Mouse (Mus musculus): ENCODE results near the gene Tmem143. TPM values are rescaled to one million over a fixed set of nuclear protein-coding genes. Genes with fewer than 3 reads are reported as not detected.
"Not testable (repeated sequence)": the region's sequence is repeated elsewhere in the genome, so short reads cannot be mapped to it uniquely, and the experiment has no call there.

Gene Tmem143
- total RNA-seq, 1 experiment from 2014 or later: 5.6 TPM

DNA sequence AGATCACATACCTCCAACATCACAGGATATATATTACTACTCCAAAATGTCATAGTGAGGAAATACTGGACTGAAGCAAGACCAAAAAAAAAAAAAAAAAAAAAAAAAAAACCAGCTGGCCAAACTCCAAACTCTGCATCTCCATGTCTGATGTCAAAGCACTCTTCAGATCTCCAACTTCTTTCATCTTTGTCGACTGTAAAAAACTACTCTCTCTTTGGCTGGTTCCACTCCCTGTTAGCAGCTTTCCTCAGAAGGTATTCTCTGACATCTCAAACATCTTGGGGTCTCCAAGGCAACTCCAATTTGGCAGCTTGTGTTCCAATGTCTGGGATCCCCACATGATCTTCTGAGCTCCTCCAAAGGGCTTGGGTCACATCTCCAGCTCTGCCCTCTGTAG lies 18.5 kb upstream of the Tmem143 start, which contains the start of gene Grin2d:
Gene Grin2d (minus strand): TSS at position 101 of the 400 bp plus-strand sequence.
- ATAC-seq (replicated peaks; ENCODE audit: insufficient number of reproducible peaks, low FRiP score, low TSS enrichment, poor library complexity, severe bottlenecking): not testable (repeated sequence)

DNA sequence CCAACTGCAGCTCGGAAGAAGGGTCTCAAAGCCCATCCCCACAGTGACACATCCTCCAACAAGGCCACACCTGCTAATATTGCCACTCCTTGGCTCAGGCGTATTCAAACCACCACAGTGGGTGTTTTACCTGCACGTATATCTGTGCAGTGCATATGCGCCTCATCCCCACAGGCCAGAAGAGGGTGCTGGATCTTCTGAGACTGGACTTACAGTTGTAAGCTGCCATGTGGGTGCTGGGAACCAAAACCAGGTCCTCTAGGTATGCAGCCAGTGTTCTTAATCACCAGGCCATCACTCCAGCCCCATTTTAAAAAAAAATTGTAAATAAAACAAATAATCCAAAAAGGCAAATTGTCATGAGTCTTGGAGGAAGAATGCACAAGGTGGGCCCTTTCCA lies 16.2 kb upstream of the Tmem143 start:
- ATAC-seq (replicated peaks; ENCODE audit: insufficient number of reproducible peaks, low FRiP score, low TSS enrichment, poor library complexity, severe bottlenecking): no peak

GRCm38 (mm10) chr7:45881011-45881410 lies 15.7 kb upstream of the Tmem143 start:
- no peak for ATAC-seq (replicated peaks; ENCODE audit: insufficient number of reproducible peaks, low FRiP score, low TSS enrichment, poor library complexity, severe bottlenecking)

- ATAC-seq (replicated peaks; ENCODE audit: insufficient number of reproducible peaks, low FRiP score, low TSS enrichment, poor library complexity, severe bottlenecking): no peak
Measured at GRCm38 (mm10) chr7:45887246-45887645, 9.5 kb upstream of the Tmem143 start.

DNA sequence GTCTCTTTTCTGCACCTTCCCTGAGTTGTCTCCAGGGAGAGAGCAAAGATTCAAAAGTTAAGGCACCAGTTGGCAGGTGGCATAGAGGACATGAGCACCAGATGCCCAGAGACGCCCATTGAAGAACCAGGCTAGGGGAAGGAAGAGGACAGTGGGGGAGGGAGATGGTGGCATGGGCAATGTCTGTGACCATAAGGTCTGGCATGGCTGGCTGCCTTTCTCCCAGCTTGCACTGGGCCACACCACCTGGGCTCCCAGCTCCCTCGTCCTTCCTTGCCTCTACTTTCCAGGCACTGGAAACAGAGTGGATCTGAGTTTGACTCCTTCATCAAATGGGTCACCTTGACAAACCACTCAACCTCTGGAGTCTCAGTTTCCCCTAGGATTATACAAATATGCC lies 4.1 kb upstream of the Tmem143 start:
- no peak for ATAC-seq (replicated peaks; ENCODE audit: insufficient number of reproducible peaks, low FRiP score, low TSS enrichment, poor library complexity, severe bottlenecking)

GRCm38 (mm10) chr7:45895931-45896516 lies 717 bp upstream of the Tmem143 start:
- no peak for ATAC-seq (replicated peaks; ENCODE audit: insufficient number of reproducible peaks, low FRiP score, low TSS enrichment, poor library complexity, severe bottlenecking)

DNA sequence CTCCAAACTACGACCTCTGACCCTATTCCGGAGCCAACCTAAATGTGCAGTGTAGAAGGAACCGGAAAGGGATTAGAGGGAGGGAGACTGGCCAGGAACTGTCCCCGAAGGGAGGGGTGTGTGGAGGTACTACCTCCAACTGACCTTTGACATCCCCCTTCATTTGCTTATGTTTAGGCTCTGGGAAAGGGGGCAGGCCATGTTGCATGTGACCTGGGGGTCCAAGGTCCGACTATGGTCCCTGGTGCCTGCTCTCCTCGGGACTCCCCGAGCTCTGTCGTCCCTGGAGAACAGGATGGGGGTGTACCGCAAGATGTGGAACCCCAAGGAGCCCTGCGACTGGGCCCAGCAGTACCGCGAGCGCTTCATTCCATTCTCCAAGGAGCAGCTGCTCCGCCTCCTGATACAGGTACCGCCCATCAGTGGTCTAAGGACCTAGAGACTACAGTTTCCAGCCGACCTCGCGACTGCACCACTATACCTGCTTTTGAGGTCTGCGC lies 567 bp downstream of the Tmem143 start:
- ATAC-seq (replicated peaks; ENCODE audit: insufficient number of reproducible peaks, low FRiP score, low TSS enrichment, poor library complexity, severe bottlenecking): peak; percentile 34

- not testable (repeated sequence) for ATAC-seq (replicated peaks; ENCODE audit: insufficient number of reproducible peaks, low FRiP score, low TSS enrichment, poor library complexity, severe bottlenecking)
Measured at GRCm38 (mm10) chr7:45898125-45898524, 1.4 kb downstream of the Tmem143 start.

GRCm38 (mm10) chr7:45901562-45901961 lies 4.8 kb downstream of the Tmem143 start:
- ATAC-seq (replicated peaks; ENCODE audit: insufficient number of reproducible peaks, low FRiP score, low TSS enrichment, poor library complexity, severe bottlenecking): 0 out of 2 replicates have a peak, but pooled peaks have one; percentile 16

DNA sequence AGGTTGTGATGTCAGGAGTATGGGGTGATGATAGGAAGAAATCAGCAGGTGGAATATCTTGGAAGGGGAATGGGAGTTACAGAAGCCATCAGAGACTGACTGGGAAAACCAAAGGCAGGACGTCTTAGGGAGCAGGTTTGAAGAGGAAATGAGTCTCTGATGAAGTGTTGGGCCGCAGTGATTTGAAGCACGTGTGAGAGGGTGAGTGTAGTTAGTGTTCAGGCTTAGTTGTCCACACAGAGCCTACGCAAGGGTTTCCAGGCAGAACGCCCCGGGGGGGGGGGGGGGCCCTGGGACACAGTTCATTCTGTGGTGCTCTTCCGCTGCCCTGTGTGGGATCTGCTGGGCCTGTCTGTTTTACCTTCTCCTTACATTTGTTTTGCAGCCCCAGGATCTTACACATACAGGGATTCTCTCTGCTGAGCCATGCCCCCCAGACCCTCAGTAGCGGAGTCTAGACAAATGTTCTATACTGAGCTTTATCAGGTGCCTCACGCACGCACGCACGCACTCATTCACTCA lies 5.8 kb downstream of the Tmem143 start:
- no peak for ATAC-seq (replicated peaks; ENCODE audit: insufficient number of reproducible peaks, low FRiP score, low TSS enrichment, poor library complexity, severe bottlenecking)

GRCm38 (mm10) chr7:45906622-45907021 lies 9.9 kb downstream of the Tmem143 start:
- ATAC-seq (replicated peaks; ENCODE audit: insufficient number of reproducible peaks, low FRiP score, low TSS enrichment, poor library complexity, severe bottlenecking): no peak

DNA sequence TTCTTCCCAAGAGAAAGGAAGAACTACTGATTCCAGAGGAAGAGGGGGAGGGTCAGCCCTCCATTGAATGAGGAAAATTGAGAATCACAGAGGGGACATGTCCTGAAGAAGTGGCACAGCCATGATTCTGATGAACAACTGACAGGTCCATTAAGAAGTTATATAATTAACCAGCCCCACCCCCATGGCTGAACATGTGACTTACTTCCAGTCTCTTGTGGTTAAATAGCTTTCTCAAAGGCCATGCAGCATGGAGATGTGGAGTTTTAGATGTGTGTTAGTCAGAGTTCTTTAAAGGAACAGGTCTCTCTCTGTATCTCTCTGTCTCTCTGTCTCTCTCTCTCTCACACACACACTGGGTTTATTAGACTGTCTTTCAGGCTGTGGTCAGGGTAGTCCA lies 11.6 kb downstream of the Tmem143 start:
- ATAC-seq (replicated peaks; ENCODE audit: insufficient number of reproducible peaks, low FRiP score, low TSS enrichment, poor library complexity, severe bottlenecking): no peak

DNA sequence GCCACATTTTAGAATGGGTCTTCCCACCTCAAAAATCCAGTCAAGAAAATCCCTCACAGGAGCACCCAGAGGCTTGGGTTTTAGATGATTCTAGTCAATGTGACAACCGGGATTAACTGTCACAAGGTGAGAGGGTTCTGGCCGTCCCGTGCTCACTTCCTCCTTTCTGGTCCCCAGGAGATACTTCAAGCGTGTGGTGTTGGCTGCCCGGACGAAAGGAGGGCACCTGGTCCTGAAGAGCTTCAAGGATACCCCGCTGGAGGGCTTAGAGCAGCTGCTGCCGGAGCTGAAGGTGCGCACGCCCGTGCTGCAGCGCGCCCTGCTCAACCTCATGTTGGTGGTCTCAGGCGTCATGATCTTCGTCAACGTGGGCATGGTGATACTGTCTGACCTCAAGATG lies 12.4 kb downstream of the Tmem143 start:
- no peak for ATAC-seq (replicated peaks; ENCODE audit: insufficient number of reproducible peaks, low FRiP score, low TSS enrichment, poor library complexity, severe bottlenecking)

DNA sequence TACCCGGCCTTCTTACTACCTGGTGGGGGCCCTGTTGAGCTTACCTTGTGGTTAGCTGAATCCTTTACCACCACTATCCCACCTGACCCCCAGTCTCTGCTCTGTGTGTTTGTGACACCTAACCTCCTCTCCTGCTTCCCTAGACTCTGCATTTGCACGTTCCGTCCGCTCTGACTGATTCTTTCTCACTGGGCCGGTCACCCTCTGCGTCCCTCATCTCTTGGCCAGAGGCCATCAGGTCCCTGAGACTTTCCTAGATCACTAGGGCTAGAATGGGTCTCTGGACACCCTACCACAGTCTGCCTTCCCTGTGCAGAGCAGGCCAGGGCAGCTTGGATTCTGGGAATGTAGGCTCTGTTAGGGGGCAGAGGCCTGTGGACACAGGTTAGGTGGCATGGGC lies 17.3 kb downstream of the Tmem143 start:
- ATAC-seq (replicated peaks; ENCODE audit: insufficient number of reproducible peaks, low FRiP score, low TSS enrichment, poor library complexity, severe bottlenecking): no peak

DNA sequence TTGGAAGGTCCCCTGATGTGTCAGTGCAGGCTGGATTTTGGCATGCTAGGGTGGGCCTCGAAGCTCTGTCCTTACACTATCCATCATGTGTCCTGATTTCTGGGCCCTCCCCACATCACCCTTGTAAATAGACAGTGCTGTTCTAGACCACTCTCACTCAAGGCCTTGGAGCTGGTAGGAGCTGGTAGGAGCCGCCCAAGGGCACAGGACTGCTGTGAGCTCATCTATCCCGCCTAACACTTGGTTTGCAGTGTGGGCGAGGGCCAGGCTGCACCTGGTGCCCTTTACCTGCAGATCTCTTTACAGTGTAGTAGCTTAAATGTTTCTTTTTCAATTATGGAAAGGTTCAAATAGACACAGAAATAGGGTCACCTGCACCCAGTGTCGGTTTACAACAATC lies 18.3 kb downstream of the Tmem143 start:
- ATAC-seq (replicated peaks; ENCODE audit: insufficient number of reproducible peaks, low FRiP score, low TSS enrichment, poor library complexity, severe bottlenecking): no peak

DNA sequence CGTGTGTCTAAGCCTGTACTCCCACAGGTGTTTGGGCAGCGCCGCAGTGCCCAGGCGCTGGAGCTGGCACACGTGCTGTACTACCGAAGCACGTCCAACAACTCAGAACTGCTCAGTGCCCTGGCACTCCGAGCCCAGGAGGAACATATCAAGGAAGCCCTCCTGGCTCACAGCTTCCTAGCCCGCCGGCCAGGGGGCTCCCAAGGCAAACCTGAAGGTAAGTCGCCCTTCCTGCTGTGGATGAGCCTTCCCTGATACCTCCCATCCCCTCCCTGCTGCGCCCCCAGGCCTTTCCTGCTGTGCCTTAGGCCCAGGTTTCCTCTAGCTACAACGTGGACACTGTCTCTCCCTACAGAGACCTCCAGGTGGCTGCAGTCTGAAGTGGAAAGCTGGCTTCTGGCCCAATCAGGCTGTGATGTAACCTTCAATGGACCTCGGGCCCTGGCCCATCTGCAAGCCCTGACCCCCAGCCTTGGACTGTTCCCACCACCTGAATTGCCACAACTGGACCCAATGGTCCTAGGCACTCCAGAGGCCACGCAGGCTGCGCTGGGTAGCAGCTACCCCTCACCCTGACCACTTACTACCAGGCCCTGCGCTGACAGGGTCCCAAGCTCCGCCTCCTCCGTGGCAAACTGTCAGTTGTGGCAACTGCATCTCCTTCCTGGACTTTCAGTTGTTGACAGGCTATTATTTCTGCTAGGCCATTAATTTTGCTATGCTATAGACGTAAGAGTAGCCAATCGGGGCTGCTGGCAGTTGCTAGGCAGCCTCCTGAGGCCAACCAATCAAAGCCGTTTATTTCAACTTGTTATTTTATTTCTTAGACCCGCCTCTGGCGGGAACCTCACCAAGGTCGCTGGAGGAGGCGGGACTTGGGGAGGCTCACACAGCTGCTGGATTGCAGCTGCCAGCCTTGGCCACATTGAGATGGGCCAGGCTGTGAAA lies 19.6 kb downstream of the Tmem143 start:
- ATAC-seq (replicated peaks; ENCODE audit: insufficient number of reproducible peaks, low FRiP score, low TSS enrichment, poor library complexity, severe bottlenecking): peak; percentile 42

GRCm38 (mm10) chr7:45917004-45917704 lies 20.4 kb downstream of the Tmem143 start:
- no peak for ATAC-seq (replicated peaks; ENCODE audit: insufficient number of reproducible peaks, low FRiP score, low TSS enrichment, poor library complexity, severe bottlenecking)

DNA sequence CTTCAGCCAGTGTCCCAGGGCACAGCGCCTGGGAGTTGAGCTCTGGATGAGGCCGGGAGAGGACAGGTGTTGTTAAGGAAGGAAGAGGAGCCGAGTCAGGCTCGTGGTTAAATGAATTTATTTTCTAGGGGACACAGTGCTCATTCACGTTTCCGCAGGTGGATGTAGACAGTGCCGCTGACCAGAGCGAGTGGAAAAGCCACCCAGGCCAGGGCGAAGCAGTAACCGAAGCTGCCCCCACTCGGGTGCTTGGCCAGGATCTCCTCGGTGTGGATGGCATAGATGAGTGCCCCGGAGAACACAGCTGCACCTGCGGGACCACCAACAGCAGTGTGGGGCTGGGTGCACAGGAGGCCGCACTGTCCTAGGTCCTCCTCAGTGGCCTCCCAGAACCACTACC lies 21.2 kb downstream of the Tmem143 start:
- no peak for ATAC-seq (replicated peaks; ENCODE audit: insufficient number of reproducible peaks, low FRiP score, low TSS enrichment, poor library complexity, severe bottlenecking)

DNA sequence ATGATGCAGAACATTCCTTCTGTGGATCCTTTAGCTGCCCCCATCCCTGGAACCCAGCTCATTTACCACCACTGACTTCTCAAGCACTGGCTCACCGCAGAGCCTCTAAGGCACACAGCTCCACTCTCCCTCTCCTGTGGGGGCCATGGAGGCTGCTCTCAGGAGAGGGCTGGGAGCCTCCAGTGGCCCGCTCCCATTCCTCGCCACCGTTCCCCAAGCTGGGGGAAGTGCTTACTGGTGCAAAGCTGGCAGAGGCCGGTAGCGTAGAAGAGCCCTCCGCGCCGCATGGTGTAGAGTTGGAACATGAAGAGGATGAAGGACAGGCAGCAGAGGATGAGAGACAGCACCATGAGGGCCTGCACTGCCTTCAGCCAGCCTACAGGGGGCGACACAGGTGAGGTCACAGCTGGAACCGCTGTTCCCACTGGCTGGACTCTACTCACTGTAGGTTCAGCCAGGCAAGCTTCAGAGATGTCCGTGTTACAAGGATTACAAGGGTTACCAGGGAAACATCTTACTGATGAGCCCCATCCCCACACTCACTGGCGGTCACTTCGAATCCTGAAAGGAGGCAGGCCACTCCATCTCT lies 22.4 kb downstream of the Tmem143 start:
- ATAC-seq (replicated peaks; ENCODE audit: insufficient number of reproducible peaks, low FRiP score, low TSS enrichment, poor library complexity, severe bottlenecking): no peak
